Mouse (Mus musculus) heart, adult 2 months (tissue): ENCODE data around the gene Tnni3.

Experiments used
- CTCF ChIP-seq: fragments of 200-600 bp; IDR thresholded peaks from 2 replicates; pipeline ENCODE4 v1.8.1; 2022; ENCODE audit warnings: antibody characterized with exemption, mild to moderate bottlenecking, moderate library complexity
- POLR2A ChIP-seq: fragments of 200-500 bp; IDR thresholded peaks from 2 replicates; pipeline ENCODE4 v1.6.1; 2011; ENCODE audit warnings: mild to moderate bottlenecking, low read depth, low read length, control low read depth; ENCODE audit not compliant: insufficient read depth

- TF ChIP-seq CTCF (peak; percentile 19), POLR2A (no peak)
Measured at GRCm38 (mm10) chr7:4541344-4541743, 17.3 kb upstream of the Tnni3 start.
